In the genomic region with DNA sequence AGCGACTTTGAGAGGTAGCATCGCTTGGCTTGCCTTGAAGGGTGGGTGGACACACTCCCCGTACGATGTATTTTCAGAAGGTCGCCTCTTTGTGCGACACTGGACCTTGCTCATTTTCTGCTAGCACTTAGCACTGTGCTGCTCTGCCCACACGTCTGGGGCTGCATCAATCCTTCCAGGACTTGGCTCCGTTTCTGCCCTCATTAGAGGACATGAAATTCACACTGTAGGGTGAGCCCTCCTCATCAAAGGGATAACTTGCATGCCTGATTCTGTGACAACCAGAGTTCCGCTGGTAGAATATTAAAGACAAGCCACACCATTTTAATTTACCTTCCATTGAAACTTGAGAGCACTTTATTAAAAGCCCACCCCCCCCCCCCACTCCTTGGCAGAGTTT, we compare ENCODE assay signal across 18 mouse cellular contexts.
A peak's percentile ranks its signal among the peaks of the same experiment; 100 is the strongest.
DNase-seq lines count a peak whose midpoint lies in the region; ATAC-seq lines count a peak whose summit lies in the region.
"Had no signal": no experiment of that assay in that cellular context is flagged by ENCODE, and none has a peak within 500 bp of the region (broad histone marks: within the 10 kb centered on the region; RNA-seq: fewer than 3 reads in every experiment).

No protein-coding gene starts in this region.

- H3K27me3 ChIP-seq in kidney, embryonic 16.5 days (ENCODE audit: insufficient read depth, low read length) = no peaks in the 10 kb centered on the region
- H3K27me3 ChIP-seq in embryonic facial prominence, embryonic 15.5 days = no peaks in the 10 kb centered on the region
- H3K27me3 ChIP-seq in forebrain, embryonic 12.5 days = peaks cover 78% of the 10 kb centered on the region
- H3K27me3 ChIP-seq in midbrain, embryonic 13.5 days = peaks cover 41% of the 10 kb centered on the region
- H3K27me3 ChIP-seq: limb, embryonic 13.5 days had no signal

- no peak overlapping the region for H3K4me2 ChIP-seq in kidney, embryonic 16.5 days (replicated peaks; ENCODE audit: low read depth, low read length)
- no peak overlapping the region for H3K4me2 ChIP-seq in embryonic facial prominence, embryonic 15.5 days (replicated peaks)
- H3K4me2 ChIP-seq in forebrain, embryonic 12.5 days = no peak overlapping the region
- no peak overlapping the region for H3K4me2 ChIP-seq in midbrain, embryonic 13.5 days (replicated peaks)
- H3K4me2 ChIP-seq: limb, embryonic 13.5 days had no signal

- peak; percentile 61; the same call in 1 of the 2 replicates for ATAC-seq in kidney, embryonic 16.5 days (ENCODE audit: low FRiP score, low TSS enrichment)
- 0 out of 2 replicates have a peak, but pooled peaks have one; percentile 4 for ATAC-seq in embryonic facial prominence, embryonic 15.5 days (ENCODE audit: insufficient number of reproducible peaks, low FRiP score, low TSS enrichment, low read depth)
- ATAC-seq in forebrain, embryonic 12.5 days (ENCODE audit: low FRiP score) = peak; percentile 90
- ATAC-seq in midbrain, embryonic 13.5 days = peak; percentile 82; the same call in 1 of the 2 replicates
- ATAC-seq: CD4-positive, CD25-positive, alpha-beta regulatory T cell, adult 4 months; intestine, postnatal 0 days had no signal

- no peak for DNase-seq in kidney, postnatal 14 days
- no peak for DNase-seq in cerebellum, adult 9-11 months
- no peak for DNase-seq in liver
- DNase-seq in embryo, embryonic 10 days (ENCODE audit: low spot score) = no peak
- DNase-seq: adrenal gland, postnatal 25 days; gastrocnemius, postnatal 10 days; heart, postnatal 14 days; lung, postnatal 36 days; right cerebral cortex, postnatal 25 days had no signal

- H3K27ac ChIP-seq in kidney, embryonic 16.5 days (ENCODE audit: low read length) = no peak overlapping the region
- H3K27ac ChIP-seq in embryonic facial prominence, embryonic 15.5 days (replicated peaks) = no peak overlapping the region
- H3K27ac ChIP-seq in forebrain, embryonic 12.5 days = peak overlapping the region; percentile 75
- H3K27ac ChIP-seq in midbrain, embryonic 13.5 days = 0 out of 2 replicates have a peak overlapping the region, but pooled peaks have one; percentile 21
- H3K27ac ChIP-seq: heart, embryonic 10.5 days; layer of hippocampus, adult 2 months; limb, embryonic 13.5 days had no signal

- H3K9ac ChIP-seq in kidney, embryonic 16.5 days (replicated peaks; ENCODE audit: low read length) = no peak overlapping the region
- no peak overlapping the region for H3K9ac ChIP-seq in embryonic facial prominence, embryonic 15.5 days
- H3K9ac ChIP-seq in forebrain, embryonic 12.5 days = no peak overlapping the region
- no peak overlapping the region for H3K9ac ChIP-seq in midbrain, embryonic 13.5 days (replicated peaks)
- H3K9ac ChIP-seq: limb, embryonic 13.5 days had no signal

- WGBS in kidney, embryonic 16.5 days = 38% methylated on average over 9 of the region's 9 CpGs
- 46% methylated on average over 9 of the region's 9 CpGs for WGBS in embryonic facial prominence, embryonic 15.5 days
- 43% methylated on average over 9 of the region's 9 CpGs for WGBS in forebrain, embryonic 12.5 days
- 48% methylated on average over 9 of the region's 9 CpGs for WGBS in midbrain, embryonic 13.5 days

- H3K4me3 ChIP-seq in kidney, embryonic 16.5 days (ENCODE audit: low read length) = no peak overlapping the region
- no peak overlapping the region for H3K4me3 ChIP-seq in embryonic facial prominence, embryonic 15.5 days (replicated peaks)
- no peak overlapping the region for H3K4me3 ChIP-seq in forebrain, embryonic 12.5 days (replicated peaks)
- H3K4me3 ChIP-seq in midbrain, embryonic 13.5 days (replicated peaks) = no peak overlapping the region
- H3K4me3 ChIP-seq: heart, embryonic 10.5 days; layer of hippocampus, adult 2 months; limb, embryonic 13.5 days had no signal

- H3K4me1 ChIP-seq in kidney, embryonic 16.5 days (ENCODE audit: insufficient read depth, low read length) = no peaks in the 10 kb centered on the region
- H3K4me1 ChIP-seq in embryonic facial prominence, embryonic 15.5 days = no peaks in the 10 kb centered on the region
- peaks cover 18% of the 10 kb centered on the region for H3K4me1 ChIP-seq in forebrain, embryonic 12.5 days
- H3K4me1 ChIP-seq in midbrain, embryonic 13.5 days (replicated peaks) = peaks cover 9% of the 10 kb centered on the region

- H3K36me3 ChIP-seq in kidney, embryonic 16.5 days (ENCODE audit: insufficient read depth, low read length) = no peaks in the 10 kb centered on the region
- no peaks in the 10 kb centered on the region for H3K36me3 ChIP-seq in embryonic facial prominence, embryonic 15.5 days
- no peaks in the 10 kb centered on the region for H3K36me3 ChIP-seq in forebrain, embryonic 12.5 days (replicated peaks)
- no peaks in the 10 kb centered on the region for H3K36me3 ChIP-seq in midbrain, embryonic 13.5 days
- H3K36me3 ChIP-seq: heart, embryonic 10.5 days; limb, embryonic 13.5 days had no signal

- no peaks in the 10 kb centered on the region for H3K9me3 ChIP-seq in kidney, embryonic 16.5 days (ENCODE audit: low read length)
- H3K9me3 ChIP-seq in embryonic facial prominence, embryonic 15.5 days (replicated peaks) = no peaks in the 10 kb centered on the region
- H3K9me3 ChIP-seq in forebrain, embryonic 12.5 days = peaks cover 3% of the 10 kb centered on the region; the same call in 1 of the 2 replicates
- no peaks in the 10 kb centered on the region for H3K9me3 ChIP-seq in midbrain, embryonic 13.5 days
- H3K9me3 ChIP-seq: heart, embryonic 10.5 days; limb, embryonic 13.5 days had no signal

Comparison
In these comparisons a context has a peak if more than half of its experiments do, and no peak if none do; other contexts are left out.
1. ATAC-seq: peak in every context shown above with its lines; median percentile 90 in forebrain, embryonic 12.5 days; 82 in midbrain, embryonic 13.5 days; 61 in kidney, embryonic 16.5 days; 4 in embryonic facial prominence, embryonic 15.5 days.
2. H3K27ac ChIP-seq: peak in forebrain, embryonic 12.5 days (single experiment) and midbrain, embryonic 13.5 days (single experiment); none in kidney, embryonic 16.5 days (single experiment) and embryonic facial prominence, embryonic 15.5 days (single experiment).